In the genomic region with DNA sequence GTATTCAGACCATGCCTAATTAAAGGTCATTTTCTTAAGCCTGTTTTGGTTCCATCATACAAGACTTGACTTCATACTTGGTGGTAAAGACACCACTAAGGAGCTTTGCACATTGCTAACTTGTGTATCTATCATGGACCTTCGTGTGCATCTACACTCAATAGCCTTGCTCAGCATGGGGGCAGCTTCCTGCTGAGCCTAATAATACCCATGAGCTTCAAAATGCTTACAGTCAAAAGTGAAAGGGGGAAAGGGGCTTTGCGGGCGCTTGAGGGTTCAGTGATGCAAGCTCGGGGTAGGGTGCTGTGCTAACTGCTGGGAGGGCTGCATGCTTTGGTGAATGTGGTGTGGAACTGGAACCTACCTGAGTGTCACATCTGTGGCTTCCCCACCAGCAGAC, we compare ENCODE assay signal across 25 mouse cellular contexts. TPM values are rescaled to one million over a fixed set of nuclear protein-coding genes. Genes with fewer than 3 reads are reported as not detected.
"Had no signal": no experiment of that assay in that cellular context is flagged by ENCODE, and none has a peak within 500 bp of the region (broad histone marks: within the 10 kb centered on the region; RNA-seq: fewer than 3 reads in every experiment).

No protein-coding gene starts in this region.

- H3K27ac ChIP-seq: gastrocnemius, adult 2 months; heart, embryonic 10.5 days; hindbrain, embryonic 10.5 days; hindbrain, embryonic 12.5 days; hindbrain, embryonic 14.5 days; intestine, embryonic 15.5 days; left cerebral cortex, adult 2 months; limb, embryonic 10.5 days; limb, embryonic 12.5 days had no signal

- H3K4me2 ChIP-seq: heart, embryonic 12.5 days; hindbrain, embryonic 12.5 days; hindbrain, embryonic 14.5 days; intestine, embryonic 15.5 days; limb, embryonic 12.5 days; liver, embryonic 11.5 days had no signal

- H3K27me3 ChIP-seq: heart, embryonic 12.5 days; hindbrain, embryonic 12.5 days; intestine, embryonic 15.5 days; limb, embryonic 12.5 days had no signal

- ATAC-seq: hindbrain, embryonic 16.5 days; inflammation-experienced regulatory T-cells, adult 6 months; intestine, embryonic 15.5 days; intestine, postnatal 0 days had no signal

- H3K4me3 ChIP-seq: gastrocnemius, adult 2 months; heart, embryonic 10.5 days; heart, embryonic 12.5 days; hindbrain, embryonic 10.5 days; hindbrain, embryonic 12.5 days; intestine, embryonic 15.5 days; left cerebral cortex, adult 2 months; limb, embryonic 10.5 days; limb, embryonic 12.5 days had no signal

- H3K4me1 ChIP-seq: hindbrain, embryonic 10.5 days; hindbrain, embryonic 12.5 days; intestine, embryonic 15.5 days; limb, embryonic 10.5 days; limb, embryonic 12.5 days had no signal

- H3K9ac ChIP-seq: heart, embryonic 12.5 days; hindbrain, embryonic 12.5 days; hindbrain, embryonic 14.5 days; intestine, embryonic 15.5 days; limb, embryonic 12.5 days had no signal

- DNase-seq: gastrocnemius, adult 2 months; gastrocnemius, postnatal 10 days; gastrocnemius, postnatal 25 days; heart, adult 18-20 months; heart, postnatal 10 days; heart, postnatal 4 days; kidney, adult 18-20 months; kidney, adult 8-10 months; kidney, postnatal 10 days; kidney, postnatal 25 days; kidney, postnatal 4 days; liver had no signal

- H3K9me3 ChIP-seq: heart, embryonic 10.5 days; heart, embryonic 12.5 days; hindbrain, embryonic 10.5 days; hindbrain, embryonic 12.5 days; intestine, embryonic 15.5 days; limb, embryonic 10.5 days; limb, embryonic 12.5 days had no signal

RNA-seq across cellular contexts. Expression of gene Pld6, which starts 31.1 kb away (rescaled TPM):
- total RNA-seq: gastrocnemius, adult 2 months; gastrocnemius, postnatal 25 days had no signal
